10 mouse cellular contexts compared by ENCODE assay signal in the genomic region with DNA sequence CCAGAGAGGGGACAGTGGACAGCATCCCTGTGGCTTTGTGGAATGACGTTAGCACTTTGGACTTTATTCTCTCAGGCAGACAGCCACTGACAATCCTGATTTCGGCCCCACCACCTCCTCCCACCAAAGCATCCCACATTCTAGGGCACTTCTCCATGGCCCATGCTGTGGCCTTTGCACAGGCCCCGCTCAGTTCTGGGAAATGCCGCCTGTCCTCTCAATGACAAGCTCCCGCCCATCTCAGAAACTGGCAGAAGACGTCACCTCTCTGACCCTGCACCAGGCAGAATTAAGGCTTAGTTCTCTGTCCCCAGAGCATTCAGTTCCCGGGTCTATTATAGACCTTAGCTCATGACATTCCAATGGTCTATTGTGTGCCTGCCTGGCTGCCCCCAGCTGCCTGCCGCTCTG. TPM values are rescaled to one million over a fixed set of nuclear protein-coding genes. Genes with fewer than 3 reads are reported as not detected.
DNase-seq lines count a peak whose midpoint lies in the region; ATAC-seq lines count a peak whose summit lies in the region.
"Had no signal": no experiment of that assay in that cellular context is flagged by ENCODE, and none has a peak within 500 bp of the region (broad histone marks: within the 10 kb centered on the region; RNA-seq: fewer than 3 reads in every experiment).

No protein-coding gene starts in this region.

- ATAC-seq in heart, embryonic 12.5 days (ENCODE audit: insufficient number of reproducible peaks, low FRiP score): no peak
- ATAC-seq in limb, embryonic 12.5 days (ENCODE audit: insufficient number of reproducible peaks, insufficient read depth, low FRiP score, low TSS enrichment, low read depth): no peak

- DNase-seq in 3T3-L1 (ENCODE audit: low read depth, low spot score): peak; percentile 13
- DNase-seq in ZHBTc4 (ENCODE audit: low read depth, low spot score): peak; percentile 67
- DNase-seq in layer of hippocampus, adult 11-12 months (ENCODE audit: low spot score): no peak
- no peak for DNase-seq in cerebellum, postnatal 14 days
- no peak for DNase-seq in adrenal gland, adult 18-20 months (ENCODE audit: low spot score in 2 of 2)
- DNase-seq: adrenal gland, postnatal 14 days; cerebellum, postnatal 10 days had no signal

- no peak overlapping the region for H3K9ac ChIP-seq in heart, embryonic 12.5 days
- H3K9ac ChIP-seq in limb, embryonic 12.5 days (replicated peaks): peak overlapping the region; percentile 5; the same call in 1 of the 2 replicates
- H3K9ac ChIP-seq: lung, embryonic 15.5 days had no signal

- H3K27me3 ChIP-seq in heart, embryonic 12.5 days (replicated peaks): no peaks in the 10 kb centered on the region
- no peaks in the 10 kb centered on the region for H3K27me3 ChIP-seq in limb, embryonic 12.5 days
- H3K27me3 ChIP-seq: lung, embryonic 15.5 days had no signal

- H3K4me1 ChIP-seq in heart, embryonic 12.5 days (replicated peaks): peaks cover 37% of the 10 kb centered on the region
- peaks cover 12% of the 10 kb centered on the region for H3K4me1 ChIP-seq in limb, embryonic 12.5 days (replicated peaks)

- H3K4me2 ChIP-seq in heart, embryonic 12.5 days: no peak overlapping the region
- no peak overlapping the region for H3K4me2 ChIP-seq in limb, embryonic 12.5 days
- H3K4me2 ChIP-seq: lung, embryonic 15.5 days had no signal

- no peaks in the 10 kb centered on the region for H3K36me3 ChIP-seq in heart, embryonic 12.5 days
- no peaks in the 10 kb centered on the region for H3K36me3 ChIP-seq in limb, embryonic 12.5 days
- H3K36me3 ChIP-seq: lung, embryonic 15.5 days had no signal

- H3K27ac ChIP-seq in heart, embryonic 12.5 days (ENCODE audit: poor library complexity, severe bottlenecking): peak overlapping the region; percentile 65
- H3K27ac ChIP-seq in limb, embryonic 12.5 days: no peak overlapping the region
- H3K27ac ChIP-seq: lung, embryonic 15.5 days had no signal

- WGBS in heart, embryonic 12.5 days: 32% methylated on average over 8 of the region's 8 CpGs
- 51% methylated on average over 8 of the region's 8 CpGs for WGBS in limb, embryonic 12.5 days

- H3K4me3 ChIP-seq in heart, embryonic 12.5 days: no peak overlapping the region
- H3K4me3 ChIP-seq in limb, embryonic 12.5 days (replicated peaks): no peak overlapping the region
- H3K4me3 ChIP-seq: lung, embryonic 15.5 days had no signal

- H3K9me3 ChIP-seq in heart, embryonic 12.5 days (replicated peaks): no peaks in the 10 kb centered on the region
- H3K9me3 ChIP-seq in limb, embryonic 12.5 days: no peaks in the 10 kb centered on the region
- H3K9me3 ChIP-seq: lung, embryonic 15.5 days had no signal

RNA-seq across cellular contexts. Expression of gene Nuak1, which starts 7.0 kb away (rescaled TPM):
- 3.2 and 3.7 TPM in 2 replicates for polyA plus RNA-seq in heart, embryonic 12.5 days (2016; fragmentation: Nextera tagmentation; extraction: Ambion mirVana)
- polyA plus RNA-seq in limb, embryonic 12.5 days (2016; fragmentation: Nextera tagmentation; extraction: Ambion mirVana): 2.6 and 3.3 TPM in 2 replicates
- total RNA-seq in adrenal gland, adult 18-20 months (2021): 1 to 10 TPM; 5.4 to 6.8 TPM

Comparison
In these comparisons a context has a peak if more than half of its experiments do, and no peak if none do; other contexts are left out.
1. DNase-seq: peak in 3T3-L1 (single experiment) and ZHBTc4 (single experiment); none in layer of hippocampus, adult 11-12 months (single experiment), cerebellum, postnatal 14 days (0 of 2) and adrenal gland, adult 18-20 months (0 of 2).